Mouse (Mus musculus) ZHBTc4 (cell line): ENCODE data around the gene Plcd1.

ENCODE experiments used
- DNase-seq: peaks from one replicate; pipeline ENCODE4 v3.0.0-alpha.2; 2011; ENCODE audit warnings: low read depth, low spot score

Gene Plcd1

GRCm38 (mm10) chr9:119025263-119025662 lies 68.0 kb downstream of the Plcd1 start:
- DNase-seq = no peak

- no peak for DNase-seq
Measured at GRCm38 (mm10) chr9:119021731-119022130, 71.6 kb downstream of the Plcd1 start.
